11 mouse cellular contexts compared by ENCODE assay signal in the genomic region with DNA sequence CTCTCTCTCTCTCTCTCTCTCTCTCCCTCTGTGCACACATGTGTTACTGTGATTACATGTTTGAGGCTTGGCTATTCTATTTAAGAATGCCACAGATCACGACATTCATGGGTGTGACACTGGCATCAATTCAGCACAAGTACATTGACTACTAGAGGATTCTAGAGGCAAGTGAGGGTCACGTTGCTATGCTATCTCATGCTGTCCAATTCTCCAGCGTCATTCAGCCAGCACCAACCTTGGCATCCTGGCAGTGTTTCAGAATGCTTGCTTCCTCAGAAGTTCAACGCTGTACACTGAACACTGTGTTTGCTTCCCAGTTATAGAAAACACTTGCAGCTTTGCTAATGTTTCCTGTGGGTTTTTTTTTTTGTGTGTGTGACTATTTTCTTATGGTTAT.
A peak's percentile ranks its signal among the peaks of the same experiment; 100 is the strongest.
DNase-seq lines count a peak whose midpoint lies in the region; ATAC-seq and TF ChIP-seq lines count a peak whose summit lies in the region.
"Had no signal": no experiment of that assay in that cellular context is flagged by ENCODE, and none has a peak within 500 bp of the region (broad histone marks: within the 10 kb centered on the region; RNA-seq: fewer than 3 reads in every experiment).

No protein-coding gene starts in this region.

- no peaks in the 10 kb centered on the region for H3K36me3 ChIP-seq in kidney, adult 2 months (ENCODE audit: control insufficient read depth, insufficient read depth, low read length)
- no peaks in the 10 kb centered on the region for H3K36me3 ChIP-seq in heart, embryonic 12.5 days
- no peaks in the 10 kb centered on the region for H3K36me3 ChIP-seq in forebrain, postnatal 0 days (ENCODE audit: insufficient read depth)
- H3K36me3 ChIP-seq: limb, embryonic 15.5 days had no signal

- no peak overlapping the region for H3K27ac ChIP-seq in kidney, adult 2 months (ENCODE audit: insufficient read depth, low read depth, low read length)
- H3K27ac ChIP-seq in heart, embryonic 12.5 days (ENCODE audit: poor library complexity, severe bottlenecking): peak overlapping the region; percentile 76
- H3K27ac ChIP-seq in forebrain, postnatal 0 days (ENCODE audit: low read depth, low read length): no peak overlapping the region
- H3K27ac ChIP-seq: limb, embryonic 15.5 days; macrophage had no signal

- no peak for ATAC-seq in heart, embryonic 12.5 days (ENCODE audit: insufficient number of reproducible peaks, low FRiP score)
- no peak for ATAC-seq in forebrain, postnatal 0 days

- peak; percentile 20 for DNase-seq in kidney, adult 2 months
- no peak for DNase-seq in kidney, adult 8-10 months
- DNase-seq in adrenal gland, adult 2 months: peak; percentile 84
- DNase-seq in lung, postnatal 25 days (ENCODE audit: low spot score): peak; percentile 32
- no peak for DNase-seq in frontal cortex, postnatal 14 days (ENCODE audit: low spot score in 2 of 2)
- no peak for DNase-seq in forebrain, postnatal 0 days
- DNase-seq in right cerebral cortex, adult 2 months (ENCODE audit: low spot score in 2 of 2): no peak
- DNase-seq: right cerebral cortex, postnatal 25 days had no signal

- TF ChIP-seq POLR2A in kidney, adult 2 months (IDR thresholded peaks at IDR 0.05; ENCODE audit: low read depth, low read length): no peak

- no peaks in the 10 kb centered on the region for H3K9me3 ChIP-seq in heart, embryonic 12.5 days (replicated peaks)
- H3K9me3 ChIP-seq in forebrain, postnatal 0 days (ENCODE audit: low read length): no peaks in the 10 kb centered on the region
- H3K9me3 ChIP-seq: limb, embryonic 15.5 days had no signal

- no peak overlapping the region for H3K4me2 ChIP-seq in heart, embryonic 12.5 days
- H3K4me2 ChIP-seq in forebrain, postnatal 0 days (ENCODE audit: low read depth): no peak overlapping the region
- H3K4me2 ChIP-seq: limb, embryonic 15.5 days had no signal

- H3K9ac ChIP-seq in heart, embryonic 12.5 days: no peak overlapping the region
- no peak overlapping the region for H3K9ac ChIP-seq in forebrain, postnatal 0 days
- H3K9ac ChIP-seq: limb, embryonic 15.5 days had no signal

- peaks cover 3% of the 10 kb centered on the region; the same call in 1 of the 2 replicates for H3K4me1 ChIP-seq in kidney, adult 2 months (ENCODE audit: control insufficient read depth, insufficient read depth, low read length)
- peaks cover 19% of the 10 kb centered on the region for H3K4me1 ChIP-seq in heart, embryonic 12.5 days (replicated peaks)
- H3K4me1 ChIP-seq in forebrain, postnatal 0 days (ENCODE audit: insufficient read depth): no peaks in the 10 kb centered on the region
- H3K4me1 ChIP-seq: limb, embryonic 15.5 days had no signal

- 44% methylated on average over 4 of the region's 4 CpGs for WGBS in kidney, adult 2 months
- 15% methylated on average over 4 of the region's 4 CpGs for WGBS in heart, embryonic 12.5 days
- 50% methylated on average over 4 of the region's 4 CpGs for WGBS in forebrain, postnatal 0 days

- H3K4me3 ChIP-seq in kidney, adult 2 months (ENCODE audit: insufficient read depth, low read depth, low read length): no peak overlapping the region
- no peak overlapping the region for H3K4me3 ChIP-seq in heart, embryonic 12.5 days
- no peak overlapping the region for H3K4me3 ChIP-seq in forebrain, postnatal 0 days (ENCODE audit: low read depth, low read length)
- H3K4me3 ChIP-seq: limb, embryonic 15.5 days had no signal

- no peaks in the 10 kb centered on the region for H3K27me3 ChIP-seq in kidney, adult 2 months (replicated peaks; ENCODE audit: control insufficient read depth, insufficient read depth, low read length)
- no peaks in the 10 kb centered on the region for H3K27me3 ChIP-seq in heart, embryonic 12.5 days (replicated peaks)
- no peaks in the 10 kb centered on the region for H3K27me3 ChIP-seq in forebrain, postnatal 0 days (ENCODE audit: insufficient read depth, low read length)
- H3K27me3 ChIP-seq: limb, embryonic 15.5 days had no signal

- no peak for TF ChIP-seq CTCF in kidney, adult 2 months (conservative IDR thresholded peaks at IDR 0.05; ENCODE audit: insufficient read depth, insufficient read length, low read depth, low read length)
- TF ChIP-seq CTCF in forebrain, postnatal 0 days (IDR thresholded peaks at IDR 0.05; ENCODE audit: low read depth): no peak

Comparison
In these comparisons a context has a peak if more than half of its experiments do, and no peak if none do; other contexts are left out.
1. DNase-seq: peak in kidney, adult 2 months (single experiment), adrenal gland, adult 2 months (single experiment) and lung, postnatal 25 days (single experiment); none in kidney, adult 8-10 months (0 of 2), frontal cortex, postnatal 14 days (0 of 2), forebrain, postnatal 0 days (single experiment) and right cerebral cortex, adult 2 months (0 of 2).